Mouse (Mus musculus) urinary bladder, postnatal 4 days (tissue): ENCODE measurements at regions not wholly inside any gene's neighbourhood (a gene's known extent, or its start where the extent isn't known, plus 50 kb on each side); places are given as distances from the start of the nearest gene placed in this dataset.

ENCODE experiments used
- DNase-seq, 2 experiments: peaks; one replicate each; pipeline ENCODE4 v3.0.0; 2021 to 2022; ENCODE audit warnings: low spot score in 2 of 2

- DNase-seq = no peak
Observed at GRCm38 (mm10) chr17:47177671-47178246, 167.4 kb upstream of the Ubr2 start.

DNA sequence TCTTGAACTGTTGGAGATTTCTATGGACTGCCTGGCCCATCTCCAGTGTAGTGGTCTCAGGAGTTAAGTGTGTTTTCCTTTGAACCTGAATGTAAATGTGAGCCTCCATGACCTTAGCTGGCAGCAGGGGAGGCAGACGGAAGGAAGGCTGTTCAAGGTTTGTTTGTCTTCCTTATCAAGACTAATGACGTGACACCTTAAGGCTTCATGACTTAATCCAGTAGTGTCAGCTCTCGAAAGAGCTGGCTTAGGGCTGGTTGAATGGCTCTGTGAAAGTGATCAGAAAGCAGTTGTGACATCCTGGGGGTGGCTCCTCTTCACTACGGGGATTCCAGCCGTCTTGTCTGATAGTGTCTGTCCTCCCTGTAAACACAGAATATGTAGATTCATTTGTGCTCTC, 166.0 kb upstream of the Ubr2 start:
- DNase-seq = no peak

DNA sequence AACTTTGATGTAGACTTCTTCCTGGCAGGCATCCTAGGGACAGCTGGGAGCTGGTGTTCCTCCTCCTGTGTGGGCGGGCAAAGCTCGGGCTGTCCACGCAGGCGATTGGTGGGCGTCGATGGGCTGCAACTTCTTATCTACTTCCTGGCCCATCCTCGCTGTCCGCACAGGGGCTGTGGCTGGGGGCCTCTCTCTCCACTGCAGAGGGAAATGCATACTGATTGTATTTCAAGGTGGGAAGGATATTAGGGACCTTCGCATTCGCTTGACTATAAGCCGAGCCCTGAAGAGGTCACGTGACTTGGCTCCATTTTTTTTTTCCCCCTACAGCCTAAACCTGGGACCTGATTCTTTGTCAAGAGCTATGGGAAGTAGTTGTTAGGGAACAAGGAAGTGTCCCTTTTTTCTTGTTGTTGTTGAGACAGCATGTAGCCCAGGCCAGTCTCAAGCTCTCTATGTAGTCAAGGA, 164.4 kb upstream of the Ubr2 start:
- DNase-seq = peak; percentile 86 to 90

DNA sequence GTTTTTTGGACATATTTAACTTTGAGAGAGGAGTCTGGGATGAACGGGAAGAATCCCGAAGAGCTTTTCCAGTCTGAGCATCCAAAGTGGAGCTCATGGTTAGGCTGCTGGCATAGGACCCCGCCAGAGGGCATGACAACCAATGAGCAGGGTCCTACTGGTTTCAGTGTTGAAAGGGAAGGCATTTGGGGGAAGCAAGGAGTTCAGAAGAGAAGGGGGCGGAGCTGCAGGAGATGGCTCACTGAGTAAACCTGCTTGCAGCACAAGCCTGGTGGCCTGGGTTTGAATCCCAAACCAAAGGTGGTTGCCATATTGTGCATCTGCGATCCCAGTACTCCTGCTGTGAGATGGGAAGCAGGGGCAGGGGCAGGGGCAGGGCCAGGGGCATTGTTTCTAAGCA, 161.4 kb upstream of the Ubr2 start:
- DNase-seq = no peak

- DNase-seq = no peak
Observed at GRCm38 (mm10) chr17:47170978-47171593, 160.7 kb upstream of the Ubr2 start.

GRCm38 (mm10) chr17:47168105-47168504, 157.7 kb upstream of the Ubr2 start:
- peak; percentile 49 to 74 for DNase-seq

GRCm38 (mm10) chr17:47163677-47164340, 153.5 kb upstream of the Ubr2 start:
- no peak for DNase-seq

DNA sequence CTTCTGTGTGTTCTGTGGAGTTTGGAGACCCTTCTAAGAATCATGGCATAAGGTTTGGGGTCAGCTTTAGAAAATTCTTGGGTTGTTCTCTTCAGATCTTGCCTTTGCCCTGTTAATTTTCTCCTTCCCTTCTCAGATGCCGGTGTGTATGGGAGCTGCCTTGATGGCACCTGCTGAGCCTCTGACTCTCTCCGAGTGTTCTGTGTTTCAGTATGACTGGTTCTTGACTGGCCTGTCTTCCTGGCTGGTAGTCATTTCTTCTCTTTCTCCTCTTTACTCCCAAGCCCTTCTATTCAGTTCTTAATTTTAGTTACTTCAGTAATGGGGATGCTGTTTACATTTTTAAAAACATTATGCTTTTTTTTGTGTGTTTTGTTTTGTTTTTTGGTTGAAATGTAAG, 152.1 kb upstream of the Ubr2 start:
- DNase-seq = no peak

DNA sequence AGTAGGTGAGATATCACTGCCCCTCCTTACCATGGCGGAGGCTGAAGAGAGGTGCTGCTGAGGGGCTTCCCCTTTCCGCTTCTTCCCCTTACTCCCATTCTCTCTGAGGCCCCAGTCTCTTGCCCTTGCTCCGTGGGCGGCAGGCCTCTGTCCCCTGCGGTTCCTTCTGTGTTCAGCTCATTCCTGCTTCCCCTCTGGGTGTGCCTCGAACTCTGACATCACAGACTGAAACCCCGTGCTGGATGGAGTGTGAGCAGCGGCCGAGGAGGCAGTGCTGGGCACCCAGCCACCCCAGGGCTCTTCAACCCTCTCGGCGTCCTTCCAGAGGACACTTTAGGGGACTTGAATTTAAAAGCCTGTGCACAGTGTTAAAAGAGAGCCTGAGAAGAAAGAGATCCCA, 145.9 kb upstream of the Ubr2 start:
- DNase-seq = no peak

DNA sequence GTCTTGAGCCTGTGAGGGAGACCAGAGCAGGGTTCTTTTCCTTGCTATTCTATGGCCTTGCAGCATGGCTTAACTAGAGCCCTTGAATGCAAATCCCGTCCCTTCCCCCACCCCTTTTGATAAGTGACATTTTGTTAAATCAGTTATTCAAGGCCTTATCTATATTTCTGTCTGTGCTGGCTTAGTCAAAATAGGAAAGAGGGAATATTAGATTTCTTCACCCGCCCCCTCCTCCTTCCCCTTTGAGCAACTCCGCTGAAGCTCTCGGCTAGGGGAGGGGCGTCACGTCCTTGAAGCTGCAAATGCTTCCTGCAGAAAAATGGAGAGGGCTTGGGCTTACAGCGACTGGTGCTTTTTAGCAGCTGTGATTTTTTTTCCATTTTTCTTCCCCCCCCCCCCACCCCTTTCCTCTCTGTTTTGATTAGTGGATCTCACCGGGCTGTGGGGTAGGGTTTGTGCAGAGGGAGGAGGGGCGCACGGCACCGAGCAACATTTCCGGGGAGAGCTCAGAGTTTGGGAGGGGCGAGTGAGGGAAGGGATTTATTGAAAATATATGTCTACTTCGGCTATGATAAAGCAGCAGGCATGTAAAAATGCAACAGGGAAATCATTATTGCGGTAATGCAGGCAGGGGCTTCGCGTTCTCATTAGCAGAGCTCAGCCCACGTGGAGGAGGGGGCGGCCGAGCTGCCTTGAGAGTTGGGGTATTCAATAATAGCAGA, 141.4 kb upstream of the Ubr2 start:
- DNase-seq = peak in 1 of 2 experiments; percentile 55

DNA sequence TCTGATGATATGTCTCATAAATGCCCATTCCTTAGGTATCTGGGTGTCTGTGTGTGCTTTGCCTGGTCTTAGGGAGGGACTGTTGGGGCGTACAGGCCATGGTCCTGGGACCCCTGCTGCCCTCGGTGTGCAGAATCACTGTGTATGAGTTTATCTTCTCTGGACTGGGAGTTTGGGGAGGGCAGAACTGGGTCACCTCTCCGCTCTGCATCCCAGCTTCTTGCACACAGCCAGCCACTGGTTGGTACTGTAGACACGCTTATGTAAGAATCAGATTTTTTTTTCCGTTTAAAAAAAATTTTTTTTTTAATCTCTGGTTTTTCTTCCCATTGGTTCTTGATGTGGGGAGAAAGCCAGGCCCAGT, 140.8 kb upstream of the Ubr2 start:
- no peak for DNase-seq

DNA sequence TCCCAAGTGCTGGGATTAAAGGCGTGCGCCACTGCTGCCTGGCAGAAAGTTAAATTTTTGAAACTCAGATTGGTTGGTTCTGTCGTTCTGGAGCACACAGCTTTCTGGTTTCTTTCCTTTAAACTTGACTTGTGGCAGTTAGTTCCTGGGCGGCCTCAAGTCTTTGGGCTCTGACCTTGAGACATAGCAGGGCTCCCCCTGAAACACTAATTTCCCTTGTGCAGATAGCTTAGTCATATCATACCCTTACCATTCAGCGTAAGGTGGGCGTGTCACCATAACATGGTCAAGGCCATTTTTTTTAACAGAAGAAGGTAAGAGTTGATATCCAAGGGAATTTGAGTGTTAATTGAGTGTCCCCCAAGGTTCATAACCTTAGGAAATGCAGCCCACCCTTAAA, 140.3 kb upstream of the Ubr2 start:
- no peak for DNase-seq

GRCm38 (mm10) chr17:47149662-47150061, 139.3 kb upstream of the Ubr2 start:
- no peak for DNase-seq

DNA sequence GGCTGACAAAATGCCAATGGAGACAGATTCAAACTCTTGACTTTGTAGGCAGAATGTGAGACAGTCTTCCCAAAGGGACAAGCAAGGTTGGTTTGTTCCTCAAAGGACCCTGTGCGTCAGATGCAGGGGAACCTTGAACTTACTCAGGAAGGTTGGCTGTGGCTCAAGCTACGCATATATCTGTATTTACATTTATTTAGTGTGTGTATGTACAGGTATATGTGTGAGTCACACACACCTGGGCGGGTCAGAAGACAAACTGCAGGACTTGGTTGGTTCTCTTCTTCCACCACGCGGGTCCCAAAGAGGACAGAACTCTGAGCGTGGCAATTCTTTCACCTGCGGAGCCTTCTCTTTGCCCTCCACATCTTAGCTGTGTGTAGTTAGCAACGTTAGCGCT, 138.8 kb upstream of the Ubr2 start:
- no peak for DNase-seq

- peak in 1 of 2 experiments; percentile 13 for DNase-seq
Observed at GRCm38 (mm10) chr17:47146640-47147039, 136.3 kb upstream of the Ubr2 start.

GRCm38 (mm10) chr17:47145590-47145989, 135.2 kb upstream of the Ubr2 start:
- DNase-seq = peak in 1 of 2 experiments; percentile 16

DNA sequence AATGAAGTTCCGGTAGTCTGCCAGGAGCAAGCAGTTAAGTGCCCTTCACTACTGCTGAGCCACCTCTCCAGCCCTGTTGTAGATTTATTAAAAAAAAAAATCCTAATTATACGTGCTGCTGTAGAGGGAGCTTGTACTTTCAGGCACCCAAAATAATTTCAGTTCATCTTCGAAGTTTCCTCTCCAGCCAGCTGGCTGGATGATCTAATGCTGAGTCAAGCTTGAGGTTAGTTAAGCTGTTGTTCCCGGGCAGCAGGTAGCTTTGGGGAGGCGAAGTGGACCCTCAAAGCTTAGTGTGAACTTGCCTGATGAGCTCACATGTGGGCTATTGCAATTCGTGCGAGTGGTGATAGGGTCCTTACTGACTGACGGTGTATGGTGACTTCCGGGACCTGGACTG, 134.6 kb upstream of the Ubr2 start:
- DNase-seq = peak in 1 of 2 experiments; percentile 13

DNA sequence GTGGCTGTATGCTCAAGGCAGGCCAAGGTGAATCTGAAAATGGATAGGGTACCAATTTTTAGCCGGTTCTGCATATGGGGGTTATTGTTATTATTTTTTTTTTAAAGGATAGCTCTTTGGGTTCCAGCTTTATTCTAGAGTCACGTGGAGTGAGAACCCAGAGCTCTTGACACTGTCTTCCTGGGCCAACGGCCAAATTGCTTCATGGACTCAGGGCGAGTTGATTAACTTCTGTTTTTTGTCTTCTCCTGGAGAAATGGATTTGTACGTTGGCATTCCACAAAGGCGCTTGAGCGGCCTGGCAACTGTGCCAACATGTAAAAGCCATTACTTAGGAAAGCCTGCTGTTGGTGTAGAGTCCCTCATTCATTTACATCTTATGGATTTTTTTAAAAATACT, 134.1 kb upstream of the Ubr2 start:
- DNase-seq = peak; percentile 19 to 56

GRCm38 (mm10) chr17:47143898-47144297, 133.5 kb upstream of the Ubr2 start:
- DNase-seq = peak in 1 of 2 experiments; percentile 13

DNA sequence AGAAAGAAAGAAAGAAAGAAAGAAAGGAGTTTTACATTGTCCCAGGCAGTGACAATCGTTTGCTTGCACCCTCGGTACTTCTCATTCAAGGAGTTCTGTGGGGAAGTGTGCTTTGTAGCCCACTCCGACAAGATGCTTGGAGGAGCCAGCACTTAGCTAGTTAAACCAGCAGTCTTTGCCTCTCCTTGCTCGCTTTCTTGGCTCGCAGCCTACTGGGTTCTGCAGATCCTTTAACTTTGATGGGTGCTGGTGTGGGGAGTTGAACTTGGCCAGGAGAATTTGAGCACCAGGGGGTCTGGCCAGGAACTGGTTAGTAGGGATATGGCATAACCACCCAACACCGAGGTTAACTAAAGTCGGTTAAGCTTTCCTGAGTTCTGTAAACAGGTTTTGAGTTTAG, 132.5 kb upstream of the Ubr2 start:
- DNase-seq = no peak

- DNase-seq = no peak
Observed at GRCm38 (mm10) chr17:47142276-47142675, 131.9 kb upstream of the Ubr2 start.

GRCm38 (mm10) chr17:47141843-47142215, 131.5 kb upstream of the Ubr2 start:
- DNase-seq = peak in 1 of 2 experiments; percentile 24
